Mouse (Mus musculus): ENCODE data around the gene Kif2c. TPM values are rescaled to one million over a fixed set of nuclear protein-coding genes. Genes with fewer than 3 reads are reported as not detected.
"Not testable (repeated sequence)": the region's sequence is repeated elsewhere in the genome, so short reads cannot be mapped to it uniquely, and the experiment has no call there.

Gene Kif2c
- total RNA-seq, 2 experiments from 2014 or later = 2.1 to 2.3 TPM

DNA sequence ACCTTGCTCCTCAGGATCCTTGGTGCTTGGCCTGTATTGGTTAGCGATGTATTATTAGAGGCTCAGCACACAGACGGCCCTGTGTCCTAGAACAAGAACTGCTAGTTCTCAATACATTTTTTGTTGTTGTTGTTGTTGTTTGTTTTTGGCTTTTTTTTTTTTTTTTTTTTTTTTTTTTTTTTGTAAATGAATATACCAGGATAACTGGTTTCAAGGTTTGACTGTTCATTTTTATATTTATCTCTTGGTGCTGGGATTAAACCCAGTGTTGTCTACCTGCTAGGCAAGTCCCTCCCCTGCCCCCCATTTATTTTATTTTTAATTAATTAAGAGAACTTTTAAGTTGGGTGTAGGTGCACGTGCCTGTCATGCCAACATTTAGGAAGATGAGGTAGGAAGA, 6.5 kb upstream of the Kif2c start:
- no peak for DNase-seq

DNA sequence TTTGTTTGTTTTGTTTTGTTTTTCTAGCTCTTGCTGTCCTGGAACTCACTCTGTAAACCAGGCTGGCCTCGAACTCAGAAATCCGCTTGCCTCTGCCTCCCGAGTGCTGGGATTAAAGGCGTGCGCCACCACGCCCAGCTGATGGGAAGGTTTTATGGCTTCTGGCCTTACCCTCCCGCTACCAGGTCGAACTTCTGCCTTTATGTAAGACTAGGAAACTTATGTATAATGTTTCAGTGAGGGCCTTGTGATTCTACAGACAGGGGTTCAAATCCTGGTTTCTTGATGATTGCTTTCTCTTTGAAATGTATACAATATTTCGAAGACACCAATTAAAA, 289 bp upstream of the Kif2c start:
- not testable (repeated sequence) for DNase-seq

- no peak for DNase-seq
These were observed 12.5 kb downstream of the Kif2c start for GRCm38 (mm10) chr4:117169936-117170335.

DNA sequence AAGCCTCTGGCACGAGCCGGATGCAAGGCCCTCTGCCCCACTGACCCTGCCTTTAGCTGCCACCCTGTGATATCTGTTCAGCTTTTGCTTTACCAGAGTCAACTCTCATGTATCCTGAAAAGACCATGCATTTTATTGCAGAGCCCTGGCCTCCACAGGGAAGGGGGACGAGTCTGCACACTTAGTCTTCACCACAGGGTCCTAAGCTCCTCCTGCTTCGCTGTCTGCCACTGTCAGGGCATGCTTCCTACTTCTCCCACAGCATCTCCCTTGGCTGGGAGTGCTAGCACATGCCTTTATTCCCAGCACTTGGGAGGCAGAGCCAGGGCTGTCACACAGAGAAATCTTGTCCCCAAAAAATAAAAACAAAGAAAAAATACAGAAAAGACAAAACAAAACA, 21.3 kb downstream of the Kif2c start:
- no peak for DNase-seq

- no peak for DNase-seq
These were observed 22.8 kb downstream of the Kif2c start for GRCm38 (mm10) chr4:117159666-117160065.

DNA sequence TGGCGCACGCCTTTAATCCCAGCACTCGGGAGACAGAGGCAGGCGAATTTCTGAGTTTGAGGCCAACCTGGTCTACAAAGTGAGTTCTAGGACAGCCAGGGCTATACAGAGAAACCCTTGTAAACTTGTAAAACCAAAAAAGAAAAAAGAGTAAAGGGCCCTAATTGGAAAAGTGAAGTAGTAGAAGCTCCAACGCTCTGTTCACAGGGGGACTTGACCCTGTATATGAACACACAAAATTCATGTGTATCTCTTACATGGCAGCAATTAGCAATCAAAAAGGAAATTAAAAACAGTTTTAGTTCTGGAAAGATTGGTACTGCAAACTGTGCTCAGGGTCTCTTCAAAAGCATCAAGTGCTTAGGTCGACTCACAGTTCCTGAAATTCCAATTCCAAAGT, 26.1 kb downstream of the Kif2c start:
- no peak for DNase-seq

DNA sequence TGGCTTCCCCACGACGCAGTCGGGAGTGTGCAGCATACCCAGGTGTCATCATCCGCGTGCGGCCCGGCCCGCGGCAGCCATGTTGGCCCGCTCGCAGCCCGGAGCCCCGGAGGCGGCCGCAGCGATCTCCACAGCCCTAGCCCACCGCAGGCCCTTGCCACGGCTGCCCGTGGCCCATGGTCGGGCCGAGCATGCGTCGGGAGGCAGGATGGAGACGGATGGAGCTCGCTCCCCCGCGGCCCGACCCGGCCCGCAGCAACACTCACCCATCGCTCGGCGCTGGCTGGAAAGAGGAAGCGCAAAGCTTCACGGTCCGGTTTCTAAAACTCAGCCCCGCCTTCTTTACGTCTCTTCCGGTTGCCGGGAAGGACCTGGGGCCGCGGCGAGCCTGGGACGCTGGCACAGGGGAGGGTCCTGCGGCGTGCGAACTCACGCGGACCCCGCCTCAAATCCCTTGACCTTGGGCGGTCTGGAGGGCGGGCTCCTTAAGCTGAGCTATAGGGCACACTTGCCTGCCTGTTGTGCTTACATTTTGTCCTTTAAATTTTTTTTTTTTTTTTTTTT, 26.6 kb downstream of the Kif2c start, which contains the start of gene Rps8:
TSS of gene Rps8 (minus strand) at position 452 of the 564 bp plus-strand sequence.
- peak; percentile 88 to 92 for DNase-seq

GRCm38 (mm10) chr4:117155020-117155791, 27.2 kb downstream of the Kif2c start:
- peak in 1 of 2 experiments; percentile 35 for DNase-seq

GRCm38 (mm10) chr4:117152714-117153113, 29.7 kb downstream of the Kif2c start:
- no peak for DNase-seq

DNA sequence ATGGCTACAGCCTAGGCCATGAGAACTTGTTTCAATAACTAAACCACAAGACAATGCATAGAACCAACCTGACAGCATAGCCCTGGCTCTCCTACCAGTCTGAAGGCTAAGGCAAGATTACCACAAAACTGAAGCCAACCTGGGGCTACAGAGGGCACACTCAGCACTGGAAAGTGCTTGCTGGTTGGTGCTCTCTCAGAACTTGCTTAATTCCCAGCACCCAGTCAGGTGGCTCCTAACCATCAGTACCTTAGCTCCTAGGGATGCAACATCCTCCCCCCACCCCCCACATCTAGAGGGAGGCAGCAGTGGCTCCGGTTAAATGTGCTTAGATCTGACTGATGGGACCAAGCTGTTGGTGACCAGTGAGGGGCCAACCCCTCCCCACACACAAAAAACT, 31.0 kb downstream of the Kif2c start:
- no peak for DNase-seq

- DNase-seq = no peak
These were observed 32.2 kb downstream of the Kif2c start for GRCm38 (mm10) chr4:117150212-117150733.

DNA sequence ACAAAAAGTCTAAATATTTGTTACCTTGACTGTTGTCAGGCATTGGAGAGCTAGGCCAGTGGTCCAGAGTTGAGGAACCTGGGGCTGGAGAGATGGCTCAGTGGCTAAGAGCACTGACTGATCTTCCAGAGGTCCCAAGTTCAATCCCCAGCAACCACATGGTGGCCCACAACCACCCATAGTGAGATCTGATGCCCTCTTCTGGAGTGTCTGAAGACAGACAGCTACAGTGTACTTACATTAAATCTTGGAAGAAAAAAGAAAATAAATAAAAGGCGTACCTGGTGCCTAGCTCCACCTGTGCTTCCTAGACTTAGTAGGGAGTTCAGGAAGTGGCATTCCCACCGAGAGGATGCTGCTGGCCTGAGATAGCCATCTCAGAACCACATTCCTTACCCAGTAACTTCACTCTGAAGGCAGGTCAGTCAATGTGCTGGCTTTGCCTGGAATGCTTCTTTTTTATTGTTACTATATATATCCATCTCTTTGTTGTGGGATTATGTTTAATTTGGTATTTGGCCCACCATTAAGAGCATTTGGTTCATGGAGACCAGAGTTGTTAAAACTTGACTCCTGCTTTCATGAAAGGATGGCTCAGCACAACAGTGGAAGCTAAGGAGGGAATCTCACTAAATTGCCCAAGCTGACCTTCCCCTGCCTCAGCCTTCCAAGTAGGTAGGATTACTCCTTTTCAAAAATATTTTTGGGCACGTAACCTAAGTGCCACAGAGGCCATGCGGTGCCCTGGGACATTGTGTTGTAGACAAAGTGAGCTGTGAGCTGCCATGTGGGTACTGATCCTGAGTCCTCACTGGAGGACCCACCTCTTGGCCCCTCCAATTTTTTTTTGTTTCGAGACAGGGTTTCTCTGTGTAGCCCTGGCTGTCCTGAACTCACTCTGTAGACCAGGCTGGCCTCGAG, 32.9 kb downstream of the Kif2c start:
- no peak for DNase-seq

DNA sequence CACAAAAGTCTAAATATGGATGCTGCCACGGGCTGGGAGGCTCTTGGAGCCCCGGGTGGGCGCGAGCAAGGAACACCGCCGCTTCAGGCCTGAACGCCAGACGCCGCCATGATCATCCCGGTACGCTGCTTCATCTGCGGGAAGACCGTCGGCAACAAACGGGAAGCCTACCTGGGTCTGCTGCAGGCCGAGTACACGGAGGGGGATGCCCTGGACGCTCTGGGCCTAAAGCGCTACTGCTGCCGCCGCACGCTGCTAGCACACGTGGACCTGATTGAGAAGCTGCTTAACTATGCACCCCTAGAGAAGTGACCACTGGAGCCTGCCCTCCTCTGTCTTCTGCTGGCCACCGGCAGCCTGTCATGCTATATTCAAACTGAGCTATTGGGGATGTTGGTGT, 33.6 kb downstream of the Kif2c start:
- no peak for DNase-seq

DNA sequence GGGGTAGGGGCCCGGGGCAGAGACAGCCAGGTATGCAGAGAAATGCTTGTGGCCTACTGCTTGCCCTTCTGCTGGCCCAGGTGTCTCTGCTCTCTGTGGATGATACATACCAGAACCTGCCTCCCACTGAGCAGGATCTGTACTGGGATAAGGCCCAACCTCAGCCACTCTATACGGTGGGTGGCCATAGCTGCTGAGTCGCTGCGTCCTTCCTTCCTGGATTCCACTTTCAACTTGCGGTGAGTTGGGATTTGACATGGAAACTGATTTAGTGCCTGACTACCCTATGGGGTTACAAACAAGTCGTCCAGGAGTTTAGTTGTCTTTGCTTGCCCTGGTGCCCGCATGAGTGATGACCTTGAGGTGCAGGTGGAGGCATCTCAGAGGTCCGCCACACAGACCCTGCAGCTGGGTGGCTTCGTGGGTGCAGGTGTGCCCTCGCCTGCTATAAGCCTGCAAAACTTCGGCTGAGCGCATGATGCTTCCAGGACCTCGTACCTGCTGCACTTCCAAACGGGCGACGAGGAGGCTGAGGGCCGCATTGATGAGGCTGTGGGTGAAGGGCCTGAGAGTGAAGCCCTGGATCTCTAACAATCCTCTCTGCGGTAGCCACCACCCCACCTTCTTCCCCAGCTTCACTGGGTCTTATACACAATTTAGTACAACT, 34.3 kb downstream of the Kif2c start:
- DNase-seq = no peak

DNA sequence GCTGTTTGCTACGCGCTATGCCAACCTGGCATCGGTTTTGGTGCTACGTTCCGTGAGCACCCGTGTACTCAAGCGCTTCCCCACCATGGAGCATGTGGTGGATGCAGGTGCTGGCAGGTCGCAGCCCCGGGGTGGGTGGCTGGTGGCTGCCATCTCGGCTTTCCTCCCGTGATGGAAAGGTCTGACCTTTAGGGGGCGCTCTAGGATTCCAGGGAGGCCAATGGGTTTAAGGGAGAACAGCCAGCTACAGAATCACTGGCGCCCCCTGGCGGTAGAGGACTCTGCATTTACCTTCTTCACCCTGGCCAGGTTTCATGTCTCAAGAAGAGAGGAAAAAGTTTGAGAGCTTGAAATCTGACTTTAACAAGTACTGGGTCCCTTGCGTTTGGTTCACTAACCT, 36.3 kb downstream of the Kif2c start:
- DNase-seq = peak; percentile 91 to 95

- no peak for DNase-seq
These were observed 37.2 kb downstream of the Kif2c start for GRCm38 (mm10) chr4:117145248-117145647.

DNA sequence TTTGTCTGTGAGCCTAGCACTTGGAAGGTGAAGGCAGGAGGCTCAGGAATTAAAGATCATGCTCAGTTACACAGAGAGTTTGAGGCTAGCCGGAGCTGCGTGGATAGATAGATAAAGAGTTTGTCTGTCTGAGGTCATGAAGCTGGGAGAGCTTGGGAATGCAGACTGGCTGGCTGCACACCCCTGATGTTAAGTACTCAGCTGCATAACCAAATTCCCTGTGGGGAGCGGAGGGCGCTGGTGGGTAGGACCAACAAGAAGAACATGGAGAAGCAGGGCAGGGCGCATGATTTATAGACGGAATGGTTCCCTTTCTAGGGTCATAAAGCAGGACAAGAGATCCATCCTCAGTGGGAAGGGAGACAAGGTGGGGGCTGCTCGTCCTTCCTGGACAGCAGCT, 39.4 kb downstream of the Kif2c start:
- DNase-seq = no peak

GRCm38 (mm10) chr4:117140613-117141012, 41.8 kb downstream of the Kif2c start:
- no peak for DNase-seq

- peak; percentile 51 to 65 for DNase-seq
These were observed 43.2 kb downstream of the Kif2c start for GRCm38 (mm10) chr4:117139217-117139612.

DNA sequence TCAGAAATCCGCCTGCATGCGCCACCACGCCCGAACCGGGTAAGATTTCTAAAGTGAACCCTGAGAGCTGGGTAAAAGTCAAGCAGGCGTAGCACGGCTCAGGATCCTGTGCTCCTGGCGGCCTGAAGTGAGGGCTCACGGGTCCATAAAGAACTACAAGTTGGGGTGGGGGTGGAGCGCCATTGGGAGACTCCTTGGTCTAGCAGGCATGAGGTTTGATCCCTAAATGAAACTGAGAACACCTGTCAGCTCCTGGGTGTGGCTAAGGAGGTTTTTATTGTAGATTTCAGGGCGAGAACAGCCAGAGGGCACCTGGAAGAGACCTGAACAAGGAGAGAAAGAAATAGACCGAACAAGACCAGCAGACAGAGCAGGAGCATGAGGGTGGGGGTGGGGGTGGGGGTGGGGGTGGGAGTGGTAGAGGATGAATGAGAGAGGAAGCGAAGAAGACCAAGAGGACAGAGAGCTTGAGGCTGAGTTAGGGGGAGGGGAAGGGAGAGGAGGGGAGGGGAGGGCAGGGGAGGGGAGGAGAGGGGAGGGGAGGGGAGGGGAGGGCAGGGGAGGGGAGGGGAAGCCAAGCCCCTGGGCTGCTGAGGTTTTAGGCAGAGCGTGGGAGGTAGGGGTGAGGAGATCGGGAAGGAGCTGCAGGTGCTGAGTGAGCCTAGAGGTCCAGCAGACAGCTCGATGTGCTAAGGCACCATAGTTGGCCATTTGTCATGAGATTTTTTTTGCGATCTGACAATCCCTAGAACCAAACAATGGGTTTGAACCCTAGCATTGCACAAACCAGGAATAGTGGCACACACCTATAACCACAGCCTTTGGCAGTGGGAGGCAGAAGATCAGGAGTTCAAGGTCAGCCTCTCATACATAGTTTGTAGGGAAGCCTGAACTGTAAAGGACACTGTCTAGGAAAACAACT, 43.9 kb downstream of the Kif2c start:
- no peak for DNase-seq

GRCm38 (mm10) chr4:117136034-117136433, 46.4 kb downstream of the Kif2c start:
- DNase-seq = peak; percentile 82 to 85

All from adrenal gland, postnatal 36 days (tissue).